Mouse (Mus musculus): ENCODE measurements around the gene Nr0b2. TPM values are rescaled to one million over a fixed set of nuclear protein-coding genes. Genes with fewer than 3 reads are reported as not detected.

Gene Nr0b2
- polyA plus RNA-seq, 1 experiment from 2014 or later = 5.4 TPM

DNA sequence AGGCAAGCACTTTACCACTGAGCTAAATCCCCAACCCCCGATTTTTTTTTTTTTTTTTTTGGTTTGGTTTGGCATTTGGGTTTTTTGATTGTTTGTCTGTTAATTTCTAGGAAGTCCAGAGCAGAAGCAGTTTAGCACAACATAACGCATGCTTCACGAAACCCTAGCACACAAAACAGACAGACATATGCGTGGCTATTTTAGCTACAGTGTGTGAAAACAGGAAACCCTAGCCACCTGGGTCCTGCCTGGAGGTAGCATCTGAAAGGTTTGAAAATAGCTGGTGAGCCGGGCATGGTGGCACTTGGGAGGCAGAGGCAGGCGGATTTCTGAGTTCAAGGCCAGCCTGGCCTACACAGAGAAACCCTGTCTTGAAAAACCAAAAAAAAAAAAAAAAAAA lies 42.9 kb downstream of the Nr0b2 start:
- peaks cover 7% of the 10 kb centered on the region; the same call in 1 of the 2 replicates for H3K36me3 ChIP-seq (ENCODE audit: control insufficient read depth, insufficient read depth, low read length)
- H3K4me3 ChIP-seq (ENCODE audit: low read depth, low read length) = no peak overlapping the region
- WGBS = 80% methylated on average over 6 of the region's 6 CpGs
- no peak for ATAC-seq (replicated peaks; ENCODE audit: low FRiP score, low TSS enrichment, low read depth)
- H3K9ac ChIP-seq (ENCODE audit: low read length) = no peak overlapping the region
- H3K4me2 ChIP-seq (ENCODE audit: low read length) = no peak overlapping the region
- H3K27ac ChIP-seq (ENCODE audit: low read depth) = no peak overlapping the region
- peaks cover 15% of the 10 kb centered on the region for H3K27me3 ChIP-seq (replicated peaks; ENCODE audit: control insufficient read depth, insufficient read depth, low read length)
- no peak for DNase-seq (ENCODE audit: low spot score)
- H3K4me1 ChIP-seq (replicated peaks; ENCODE audit: control insufficient read depth, insufficient read depth, low read length) = peaks cover 6% of the 10 kb centered on the region; the same call in 1 of the 2 replicates
- H3K9me3 ChIP-seq (ENCODE audit: control insufficient read depth, low read length) = no peaks in the 10 kb centered on the region

- Histone ChIP-seq H3K4me1 (replicated peaks; ENCODE audit: control insufficient read depth, insufficient read depth, low read length) (peaks cover 8% of the 10 kb centered on the region; the same call in 1 of the 2 replicates), H3K27me3 (replicated peaks; ENCODE audit: control insufficient read depth, insufficient read depth, low read length) (peaks cover 33% of the 10 kb centered on the region), H3K9me3 (ENCODE audit: control insufficient read depth, low read length) (no peaks in the 10 kb centered on the region), H3K9ac (ENCODE audit: low read length) (no peak overlapping the region), H3K36me3 (ENCODE audit: control insufficient read depth, insufficient read depth, low read length) (peaks cover 5% of the 10 kb centered on the region), H3K4me3 (ENCODE audit: low read depth, low read length) (no peak overlapping the region), H3K27ac (ENCODE audit: low read depth) (peak overlapping the region; percentile 76), H3K4me2 (ENCODE audit: low read length) (peak overlapping the region; percentile 78; the same call in 1 of the 2 replicates)
- ATAC-seq (replicated peaks; ENCODE audit: low FRiP score, low TSS enrichment, low read depth) (peak; percentile 12), DNase-seq (ENCODE audit: low spot score) (peak; percentile 67)
- WGBS = 40% methylated on average over 4 of the region's 4 CpGs
These were observed 45.4 kb downstream of the Nr0b2 start for GRCm38 (mm10) chr4:133598616-133599015.

GRCm38 (mm10) chr4:133599116-133599515 lies 45.9 kb downstream of the Nr0b2 start:
- DNase-seq (ENCODE audit: low spot score) = no peak
- H3K4me3 ChIP-seq (ENCODE audit: low read depth, low read length) = peak overlapping the region; percentile 54
- H3K9me3 ChIP-seq (ENCODE audit: control insufficient read depth, low read length) = no peaks in the 10 kb centered on the region
- H3K4me1 ChIP-seq (replicated peaks; ENCODE audit: control insufficient read depth, insufficient read depth, low read length) = peaks cover 8% of the 10 kb centered on the region; the same call in 1 of the 2 replicates
- peaks cover 33% of the 10 kb centered on the region for H3K27me3 ChIP-seq (replicated peaks; ENCODE audit: control insufficient read depth, insufficient read depth, low read length)
- peaks cover 10% of the 10 kb centered on the region for H3K36me3 ChIP-seq (ENCODE audit: control insufficient read depth, insufficient read depth, low read length)
- H3K27ac ChIP-seq (ENCODE audit: low read depth) = peak overlapping the region; percentile 76
- H3K9ac ChIP-seq (ENCODE audit: low read length) = peak overlapping the region; percentile 42
- peak overlapping the region; percentile 78 for H3K4me2 ChIP-seq (ENCODE audit: low read length)
- WGBS = 18% methylated on average over 7 of the region's 7 CpGs
- 0 out of 2 replicates have a peak, but pooled peaks have one; percentile 16 for ATAC-seq (replicated peaks; ENCODE audit: low FRiP score, low TSS enrichment, low read depth)

DNA sequence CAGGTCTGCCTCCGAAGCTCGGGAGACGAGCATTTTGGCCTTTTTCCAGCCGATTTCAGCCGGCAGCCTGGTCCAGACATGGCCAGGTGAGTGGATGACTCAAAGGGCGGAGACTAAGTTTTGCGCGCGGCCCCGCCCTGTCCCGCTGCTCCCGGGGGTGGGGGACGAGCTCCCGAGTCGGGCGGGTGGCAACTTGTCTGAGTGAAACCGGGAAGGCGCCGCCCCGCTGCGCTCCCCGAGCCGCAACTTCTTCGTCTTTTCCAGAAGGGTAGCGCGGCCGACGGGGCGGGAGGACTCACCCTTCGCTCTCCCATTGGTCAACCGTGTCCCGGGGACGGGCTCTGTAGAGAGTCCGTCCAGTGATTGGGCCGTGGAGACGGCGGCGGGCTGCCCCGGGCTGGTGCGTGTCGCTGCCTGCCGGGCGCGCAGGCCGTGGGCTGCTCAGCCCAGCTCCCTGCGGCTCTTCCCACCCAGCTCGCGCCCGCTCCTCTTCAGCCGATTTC lies 46.4 kb downstream of the Nr0b2 start:
- Histone ChIP-seq H3K27ac (ENCODE audit: low read depth) (peak overlapping the region; percentile 76), H3K4me1 (replicated peaks; ENCODE audit: control insufficient read depth, insufficient read depth, low read length) (peaks cover 8% of the 10 kb centered on the region; the same call in 1 of the 2 replicates), H3K9ac (ENCODE audit: low read length) (peak overlapping the region; percentile 42), H3K36me3 (ENCODE audit: control insufficient read depth, insufficient read depth, low read length) (peaks cover 11% of the 10 kb centered on the region), H3K4me2 (ENCODE audit: low read length) (peak overlapping the region; percentile 78), H3K9me3 (ENCODE audit: control insufficient read depth, low read length) (no peaks in the 10 kb centered on the region), H3K4me3 (ENCODE audit: low read depth, low read length) (peak overlapping the region; percentile 54), H3K27me3 (replicated peaks; ENCODE audit: control insufficient read depth, insufficient read depth, low read length) (peaks cover 33% of the 10 kb centered on the region)
- DNase-seq (ENCODE audit: low spot score) = peak; percentile 89
- WGBS = under 1% methylated on average over 41 of the region's 50 CpGs
- peak; percentile 91 for ATAC-seq (replicated peaks; ENCODE audit: low FRiP score, low TSS enrichment, low read depth)

- 12% methylated on average over 9 of the region's 9 CpGs for WGBS
- H3K4me2 ChIP-seq (ENCODE audit: low read length) = peak overlapping the region; percentile 78
- H3K9ac ChIP-seq (ENCODE audit: low read length) = peak overlapping the region; percentile 42
- DNase-seq (ENCODE audit: low spot score) (no peak), ATAC-seq (replicated peaks; ENCODE audit: low FRiP score, low TSS enrichment, low read depth) (no peak)
- no peaks in the 10 kb centered on the region for H3K9me3 ChIP-seq (ENCODE audit: control insufficient read depth, low read length)
- H3K27me3 ChIP-seq (replicated peaks; ENCODE audit: control insufficient read depth, insufficient read depth, low read length) = peaks cover 33% of the 10 kb centered on the region
- H3K27ac ChIP-seq (ENCODE audit: low read depth) = peak overlapping the region; percentile 76; the same call in 1 of the 2 replicates
- peak overlapping the region; percentile 54 for H3K4me3 ChIP-seq (ENCODE audit: low read depth, low read length)
- peaks cover 8% of the 10 kb centered on the region; the same call in 1 of the 2 replicates for H3K4me1 ChIP-seq (replicated peaks; ENCODE audit: control insufficient read depth, insufficient read depth, low read length)
- H3K36me3 ChIP-seq (ENCODE audit: control insufficient read depth, insufficient read depth, low read length) = peaks cover 11% of the 10 kb centered on the region
These were observed 47.1 kb downstream of the Nr0b2 start for GRCm38 (mm10) chr4:133600306-133600705.

DNA sequence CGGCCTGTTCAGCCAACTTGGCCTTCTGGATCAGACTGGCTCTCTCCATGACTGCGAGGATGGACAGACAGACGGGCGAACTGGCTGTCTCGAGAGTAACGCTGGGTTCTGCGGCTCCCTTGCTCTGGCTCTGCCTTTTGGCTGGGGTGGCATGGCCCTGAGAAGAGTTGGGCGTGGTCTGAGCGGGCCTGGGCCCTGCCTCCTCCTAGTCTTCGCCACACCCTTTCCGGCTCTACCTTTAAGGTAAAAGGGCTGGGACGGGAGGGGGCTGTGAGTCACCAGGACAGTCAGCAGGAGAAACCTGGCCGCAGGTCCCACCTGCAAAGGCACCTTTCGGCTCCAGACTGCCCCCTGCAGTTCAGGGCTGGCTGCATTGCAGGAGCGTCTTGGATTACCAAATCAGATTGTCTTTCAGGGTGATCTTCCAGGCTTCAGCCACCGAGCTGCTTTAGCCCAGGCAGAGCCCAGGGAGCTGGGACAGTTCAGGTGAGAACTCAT lies 48.6 kb downstream of the Nr0b2 start, which contains the start of gene Sfn:
TSS of gene Sfn (minus strand) at position 448 of the 498 bp plus-strand sequence.
- peaks cover 11% of the 10 kb centered on the region for H3K36me3 ChIP-seq (ENCODE audit: control insufficient read depth, insufficient read depth, low read length)
- H3K9ac ChIP-seq (ENCODE audit: low read length) = no peak within 1 kb of the TSS
- ATAC-seq (replicated peaks; ENCODE audit: low FRiP score, low TSS enrichment, low read depth) = peak; percentile 76
- DNase-seq (ENCODE audit: low spot score) = peak; percentile 89
- peak within 1 kb of the TSS; percentile 24 for H3K4me3 ChIP-seq (ENCODE audit: low read depth, low read length)
- H3K27ac ChIP-seq (ENCODE audit: low read depth) = no peak within 1 kb of the TSS
- H3K4me1 ChIP-seq (replicated peaks; ENCODE audit: control insufficient read depth, insufficient read depth, low read length) = peaks cover 8% of the 10 kb centered on the region; the same call in 1 of the 2 replicates
- peak within 1 kb of the TSS; percentile 40 for H3K4me2 ChIP-seq (ENCODE audit: low read length)
- peaks cover 33% of the 10 kb centered on the region for H3K27me3 ChIP-seq (replicated peaks; ENCODE audit: control insufficient read depth, insufficient read depth, low read length)
- 3% methylated on average over 16 of the region's 16 CpGs for WGBS
- H3K9me3 ChIP-seq (ENCODE audit: control insufficient read depth, low read length) = no peaks in the 10 kb centered on the region

DNA sequence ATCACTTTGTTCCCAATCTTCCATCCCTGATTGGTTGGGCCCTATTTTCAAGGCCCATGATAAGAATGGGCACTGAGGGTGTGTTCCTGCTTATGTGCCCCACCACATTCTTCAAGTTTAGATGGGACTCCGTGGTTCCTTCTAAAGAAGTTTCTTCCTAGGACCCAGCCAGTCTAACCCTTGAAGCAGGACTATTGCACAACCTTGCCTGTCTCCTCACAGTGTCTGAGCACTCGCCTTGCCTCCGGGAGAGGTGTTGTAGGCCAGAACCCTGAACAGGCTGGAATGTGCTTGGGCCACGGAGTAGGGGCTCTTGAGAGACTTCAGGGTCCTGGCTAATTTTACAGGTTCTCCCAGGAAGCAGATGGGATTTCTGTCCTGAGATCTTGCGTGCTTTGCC lies 49.9 kb downstream of the Nr0b2 start:
- H3K27me3 ChIP-seq (replicated peaks; ENCODE audit: control insufficient read depth, insufficient read depth, low read length) = peaks cover 33% of the 10 kb centered on the region
- no peaks in the 10 kb centered on the region for H3K9me3 ChIP-seq (ENCODE audit: control insufficient read depth, low read length)
- no peak overlapping the region for H3K4me2 ChIP-seq (ENCODE audit: low read length)
- H3K9ac ChIP-seq (ENCODE audit: low read length) = no peak overlapping the region
- no peak overlapping the region for H3K4me3 ChIP-seq (ENCODE audit: low read depth, low read length)
- H3K27ac ChIP-seq (ENCODE audit: low read depth) = no peak overlapping the region
- ATAC-seq (replicated peaks; ENCODE audit: low FRiP score, low TSS enrichment, low read depth) = no peak
- H3K4me1 ChIP-seq (replicated peaks; ENCODE audit: control insufficient read depth, insufficient read depth, low read length) = peaks cover 8% of the 10 kb centered on the region; the same call in 1 of the 2 replicates
- WGBS = 88% methylated on average over 5 of the region's 5 CpGs
- H3K36me3 ChIP-seq (ENCODE audit: control insufficient read depth, insufficient read depth, low read length) = peaks cover 14% of the 10 kb centered on the region
- DNase-seq (ENCODE audit: low spot score) = no peak

DNA sequence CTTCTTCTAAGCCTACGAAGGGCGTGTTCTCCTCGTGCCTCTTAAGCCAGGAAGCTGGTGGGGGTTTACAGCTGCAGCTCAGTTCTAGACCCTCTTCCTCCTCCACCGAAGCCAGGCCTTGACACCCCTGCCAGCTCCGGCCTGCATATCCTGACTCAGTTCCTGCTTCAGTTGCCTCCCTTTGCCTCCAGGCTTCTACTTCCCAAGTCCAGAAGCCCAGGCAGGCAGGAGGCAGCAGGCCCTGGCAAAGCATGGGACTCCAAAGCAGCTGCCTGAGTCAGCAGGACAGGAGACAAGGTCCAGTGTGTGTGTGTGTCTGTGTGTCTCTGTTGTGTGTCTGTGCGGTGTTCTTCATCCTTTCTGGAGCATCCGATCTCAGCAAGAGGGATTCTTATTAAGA lies 51.0 kb downstream of the Nr0b2 start:
- Histone ChIP-seq H3K4me1 (replicated peaks; ENCODE audit: control insufficient read depth, insufficient read depth, low read length) (peaks cover 3% of the 10 kb centered on the region; the same call in 1 of the 2 replicates), H3K27ac (ENCODE audit: low read depth) (no peak overlapping the region), H3K9ac (ENCODE audit: low read length) (no peak overlapping the region), H3K9me3 (ENCODE audit: control insufficient read depth, low read length) (no peaks in the 10 kb centered on the region), H3K4me2 (ENCODE audit: low read length) (no peak overlapping the region), H3K36me3 (ENCODE audit: control insufficient read depth, insufficient read depth, low read length) (peaks cover 21% of the 10 kb centered on the region), H3K27me3 (replicated peaks; ENCODE audit: control insufficient read depth, insufficient read depth, low read length) (peaks cover 28% of the 10 kb centered on the region), H3K4me3 (ENCODE audit: low read depth, low read length) (no peak overlapping the region)
- ATAC-seq (replicated peaks; ENCODE audit: low FRiP score, low TSS enrichment, low read depth) (no peak), DNase-seq (ENCODE audit: low spot score) (no peak)
- 86% methylated on average over 7 of the region's 7 CpGs for WGBS
